In genomic region chr14:36852972-36853371, GRCm38 (mm10) we compare ENCODE assay signal across 19 mouse cellular contexts.
DNase-seq lines count a peak whose midpoint lies in the region; ATAC-seq lines count a peak whose summit lies in the region.
"Had no signal": no experiment of that assay in that cellular context is flagged by ENCODE, and none has a peak within 500 bp of the region (broad histone marks: within the 10 kb centered on the region; RNA-seq: fewer than 3 reads in every experiment).

No protein-coding gene starts in this region.

- H3K9me3 ChIP-seq in kidney, embryonic 14.5 days (ENCODE audit: control insufficient read depth, low read length), result no peaks in the 10 kb centered on the region
- H3K9me3 ChIP-seq in embryonic facial prominence, embryonic 14.5 days (ENCODE audit: control insufficient read depth, low read length), result no peaks in the 10 kb centered on the region
- no peaks in the 10 kb centered on the region for H3K9me3 ChIP-seq in intestine, embryonic 15.5 days
- H3K9me3 ChIP-seq: embryonic facial prominence, embryonic 12.5 days; limb, embryonic 12.5 days; midbrain, embryonic 12.5 days; neural tube, embryonic 12.5 days had no signal

- H3K27ac ChIP-seq in kidney, embryonic 14.5 days (ENCODE audit: low read depth, low read length), result no peak overlapping the region
- H3K27ac ChIP-seq in embryonic facial prominence, embryonic 14.5 days (replicated peaks; ENCODE audit: low read depth, low read length), result no peak overlapping the region
- no peak overlapping the region for H3K27ac ChIP-seq in intestine, embryonic 15.5 days
- H3K27ac ChIP-seq: embryonic facial prominence, embryonic 12.5 days; limb, embryonic 12.5 days; liver, embryonic 14.5 days; midbrain, embryonic 12.5 days; neural tube, embryonic 12.5 days had no signal

- WGBS in kidney, embryonic 14.5 days, result 75% methylated on average over 4 of the region's 4 CpGs
- WGBS in embryonic facial prominence, embryonic 14.5 days, result 63% methylated on average over 4 of the region's 4 CpGs
- 63% methylated on average over 4 of the region's 4 CpGs for WGBS in intestine, embryonic 15.5 days

- no peaks in the 10 kb centered on the region for H3K27me3 ChIP-seq in kidney, embryonic 14.5 days (ENCODE audit: control insufficient read depth, insufficient read depth, low read length)
- H3K27me3 ChIP-seq in embryonic facial prominence, embryonic 14.5 days (replicated peaks; ENCODE audit: control insufficient read depth, insufficient read depth, low read length), result no peaks in the 10 kb centered on the region
- H3K27me3 ChIP-seq in intestine, embryonic 15.5 days (replicated peaks), result no peaks in the 10 kb centered on the region
- H3K27me3 ChIP-seq: embryonic facial prominence, embryonic 12.5 days; limb, embryonic 12.5 days; midbrain, embryonic 12.5 days; neural tube, embryonic 12.5 days had no signal

- no peaks in the 10 kb centered on the region for H3K36me3 ChIP-seq in kidney, embryonic 14.5 days (ENCODE audit: control insufficient read depth, insufficient read depth, low read length)
- no peaks in the 10 kb centered on the region for H3K36me3 ChIP-seq in embryonic facial prominence, embryonic 14.5 days (ENCODE audit: control insufficient read depth, insufficient read depth, low read length)
- H3K36me3 ChIP-seq in intestine, embryonic 15.5 days, result no peaks in the 10 kb centered on the region
- H3K36me3 ChIP-seq: embryonic facial prominence, embryonic 12.5 days; limb, embryonic 12.5 days; midbrain, embryonic 12.5 days; neural tube, embryonic 12.5 days had no signal

- H3K9ac ChIP-seq in kidney, embryonic 14.5 days (ENCODE audit: low read depth, low read length), result no peak overlapping the region
- H3K9ac ChIP-seq in embryonic facial prominence, embryonic 14.5 days (ENCODE audit: low read depth, low read length), result no peak overlapping the region
- H3K9ac ChIP-seq in intestine, embryonic 15.5 days, result no peak overlapping the region
- H3K9ac ChIP-seq: embryonic facial prominence, embryonic 12.5 days; limb, embryonic 12.5 days; liver, embryonic 14.5 days; midbrain, embryonic 12.5 days; neural tube, embryonic 12.5 days had no signal

- no peak overlapping the region for H3K4me2 ChIP-seq in kidney, embryonic 14.5 days (replicated peaks; ENCODE audit: low read depth, low read length)
- no peak overlapping the region for H3K4me2 ChIP-seq in embryonic facial prominence, embryonic 14.5 days (ENCODE audit: low read depth, low read length)
- no peak overlapping the region for H3K4me2 ChIP-seq in intestine, embryonic 15.5 days (replicated peaks)
- H3K4me2 ChIP-seq: embryonic facial prominence, embryonic 12.5 days; limb, embryonic 12.5 days; midbrain, embryonic 12.5 days; neural tube, embryonic 12.5 days had no signal

- 0 out of 2 replicates have a peak, but pooled peaks have one; percentile 35 for ATAC-seq in kidney, embryonic 14.5 days (ENCODE audit: low FRiP score, low TSS enrichment)
- no peak for ATAC-seq in embryonic facial prominence, embryonic 14.5 days (ENCODE audit: low read depth)
- no peak for ATAC-seq in intestine, embryonic 15.5 days
- ATAC-seq: forebrain, embryonic 14.5 days had no signal

- no peak overlapping the region for H3K4me3 ChIP-seq in kidney, embryonic 14.5 days (ENCODE audit: low read length)
- H3K4me3 ChIP-seq in embryonic facial prominence, embryonic 14.5 days (ENCODE audit: low read depth, low read length), result no peak overlapping the region
- H3K4me3 ChIP-seq in intestine, embryonic 15.5 days (replicated peaks), result no peak overlapping the region
- H3K4me3 ChIP-seq: embryonic facial prominence, embryonic 12.5 days; limb, embryonic 12.5 days; midbrain, embryonic 12.5 days; neural tube, embryonic 12.5 days had no signal

- H3K4me1 ChIP-seq in kidney, embryonic 14.5 days (ENCODE audit: control insufficient read depth, insufficient read depth, low read length), result no peaks in the 10 kb centered on the region
- no peaks in the 10 kb centered on the region for H3K4me1 ChIP-seq in embryonic facial prominence, embryonic 14.5 days (ENCODE audit: control insufficient read depth, insufficient read depth, low read length)
- H3K4me1 ChIP-seq in intestine, embryonic 15.5 days (replicated peaks), result no peaks in the 10 kb centered on the region
- H3K4me1 ChIP-seq: embryonic facial prominence, embryonic 12.5 days; limb, embryonic 12.5 days; midbrain, embryonic 12.5 days; neural tube, embryonic 12.5 days had no signal

- DNase-seq in kidney, postnatal 14 days, result no peak
- peak; percentile 24 for DNase-seq in 416B (ENCODE audit: low read depth)
- peak; percentile 36 for DNase-seq in NIH3T3 (ENCODE audit: low read depth)
- DNase-seq in embryonic facial prominence, embryonic 14.5 days (ENCODE audit: low spot score), result peak; percentile 42
- DNase-seq in right cerebral cortex, postnatal 36 days (ENCODE audit: low spot score in 2 of 2), result no peak
- no peak for DNase-seq in lung, postnatal 25 days (ENCODE audit: low spot score)
- DNase-seq: cerebellum, postnatal 10 days; heart, postnatal 10 days; kidney, postnatal 25 days; right cerebral cortex, adult 18-20 months; thymus, postnatal 14 days had no signal

Comparison
In these comparisons a context has a peak if more than half of its experiments do, and no peak if none do; other contexts are left out.
1. DNase-seq: peak in 416B (single experiment), NIH3T3 (single experiment) and embryonic facial prominence, embryonic 14.5 days (single experiment); none in kidney, postnatal 14 days (single experiment), right cerebral cortex, postnatal 36 days (0 of 2) and lung, postnatal 25 days (single experiment).